Mouse (Mus musculus): Measurements from ENCODE around the gene Lin7b.

- TF ChIP-seq GATA1 (IDR thresholded peaks at IDR 0.05; ENCODE audit: low read length) (no peak), TAL1 (IDR thresholded peaks at IDR 0.05; ENCODE audit: low read length) (no peak)
Observed at GRCm38 (mm10) chr7:45338161-45338911, 32.0 kb downstream of the Lin7b start.
